Mouse (Mus musculus): Measurements from ENCODE around the gene Tns1.

DNA sequence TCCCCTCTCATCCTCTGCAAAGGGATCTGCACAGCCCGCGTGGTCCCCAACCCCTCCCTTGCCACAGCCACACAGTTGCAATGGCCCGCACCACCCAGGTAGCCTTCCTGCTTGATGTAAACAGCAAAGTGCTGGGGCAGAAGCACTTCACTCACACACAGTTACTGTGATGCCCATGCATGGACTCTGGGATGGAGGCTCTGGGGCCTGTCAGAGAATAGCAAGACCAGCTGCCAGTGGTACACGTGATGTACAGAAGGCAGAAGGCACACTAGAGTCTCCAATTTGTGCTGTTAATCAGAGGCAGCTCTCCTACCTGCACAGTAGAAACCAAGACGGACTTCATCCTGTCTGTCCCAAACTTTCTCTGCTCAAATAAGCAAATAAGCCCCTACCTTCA lies 181.0 kb downstream of the Tns1 start:
- TF ChIP-seq CTCF (IDR thresholded peaks at IDR 0.05; ENCODE audit: borderline replicate concordance, extremely low read depth, insufficient read depth, insufficient read length) (no peak), POLR2A (IDR thresholded peaks at IDR 0.05; ENCODE audit: borderline replicate concordance, extremely low read depth, insufficient read depth, insufficient read length, poor library complexity, severe bottlenecking) (no peak)
